Mouse (Mus musculus) heart, adult 2 months (tissue): ENCODE results near the gene Srgap3. TPM values are rescaled to one million over a fixed set of nuclear protein-coding genes. Genes with fewer than 3 reads are reported as not detected.

Experiments used
- DNase-seq, 2 experiments: peaks; one replicate each; pipeline ENCODE4 v3.0.0; 2021
- H3K27ac ChIP-seq: fragments of 200-600 bp; 2 replicates; pipeline ENCODE4 v1.8.1; 2022
- H3K27me3 ChIP-seq: fragments of 200-500 bp; 2 replicates; pipeline ENCODE4 v1.6.1; 2012; ENCODE audit warnings: mild to moderate bottlenecking, low read length, inconsistent platforms, mixed read lengths; ENCODE audit not compliant: control insufficient read depth, insufficient read depth
- H3K36me3 ChIP-seq: fragments of 200-500 bp; 2 replicates; pipeline ENCODE4 v1.6.1; 2012; ENCODE audit warnings: low read length, inconsistent platforms; ENCODE audit not compliant: control insufficient read depth, insufficient read depth
- H3K4me1 ChIP-seq: fragments of 200-500 bp; 2 replicates; pipeline ENCODE4 v1.6.1; 2011; ENCODE audit warnings: low read length; ENCODE audit not compliant: control insufficient read depth, insufficient read depth
- H3K4me3 ChIP-seq: fragments of 200-600 bp; 2 replicates; pipeline ENCODE4 v1.8.1; 2022
- H3K79me2 ChIP-seq: fragments of 200-500 bp; replicated peaks from 2 replicates; pipeline ENCODE4 v1.6.1; 2012; ENCODE audit warnings: mild to moderate bottlenecking, inconsistent platforms, low read length, moderate library complexity, mixed read lengths; ENCODE audit not compliant: control insufficient read depth, insufficient read depth
- H3K9ac ChIP-seq: fragments of 200-500 bp; 2 replicates; pipeline ENCODE4 v1.6.1; 2012; ENCODE audit warnings: low read depth, mild to moderate bottlenecking, control low read depth, inconsistent platforms, low read length, mixed read lengths
- CTCF ChIP-seq: fragments of 200-600 bp; IDR thresholded peaks from 2 replicates; pipeline ENCODE4 v1.8.1; 2022; ENCODE audit warnings: antibody characterized with exemption, mild to moderate bottlenecking, moderate library complexity
- EP300 ChIP-seq: fragments of 200-500 bp; IDR thresholded peaks from 2 replicates; pipeline ENCODE4 v1.6.1; 2011; ENCODE audit warnings: low read depth, low read length, control low read depth; ENCODE audit not compliant: insufficient read depth
- POLR2A ChIP-seq: fragments of 200-500 bp; IDR thresholded peaks from 2 replicates; pipeline ENCODE4 v1.6.1; 2011; ENCODE audit warnings: mild to moderate bottlenecking, low read depth, low read length, control low read depth; ENCODE audit not compliant: insufficient read depth
- WGBS: fragments of 180-500 bp; shearing (Covaris S2); methylation state at CpG from one replicate; pipeline ENCODE4 v1.1.7; 2018; 5-methylcytosine and 5-hydroxymethylcytosine counted together
- intact Hi-C: fragments of 180-260 bp; cut with DNase I; formaldehyde crosslinking; loops from one replicate; pipeline ENCODE4 v1.15.1; 2025
- polyA plus RNA-seq: library from polyadenylated mRNA; depleted of rRNA; stranded (reverse); fragments of >200 nt; gene quantifications from 2 replicates; pipeline ENCODE4 v1.2.3, GENCODE M21; 2012
- total RNA-seq, 2 experiments: library from RNA; stranded (reverse); gene quantifications; 2 replicates each; pipeline ENCODE4 v1.2.3; 2021

The Srgap3 gene
- total and polyA plus RNA-seq, 3 experiments, result 0.42 to 1.4 (median 0.61) TPM

DNA sequence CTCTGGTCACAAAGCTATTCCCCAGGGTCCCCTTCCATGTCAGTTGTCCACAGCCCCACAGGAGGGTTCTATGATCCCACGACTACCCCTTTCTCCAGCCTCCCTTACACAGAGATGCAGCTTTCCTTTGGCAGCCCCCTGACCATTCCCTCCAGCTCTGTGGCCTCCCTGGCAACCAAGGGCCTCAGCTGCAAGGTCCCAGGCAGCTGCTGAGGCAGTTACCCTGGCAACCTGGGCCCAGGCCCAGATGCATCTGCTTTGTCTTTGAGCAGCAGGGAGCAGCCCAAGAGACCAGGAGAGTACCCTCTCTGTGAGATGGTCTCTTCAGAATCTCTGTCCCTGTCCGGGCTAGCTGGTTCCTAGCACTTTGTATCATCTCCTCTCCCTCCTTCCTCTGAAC lies 108.2 kb downstream of the Srgap3 start:
- TF ChIP-seq POLR2A (no peak), EP300 (no peak), CTCF (no peak)
- H3K27ac ChIP-seq, result no peak overlapping the region
- no peak for DNase-seq
- 74% methylated on average over 2 of the region's 2 CpGs for WGBS
- intact Hi-C loops, result no loop called here
- H3K79me2 ChIP-seq, result no peaks in the 10 kb centered on the region
- H3K4me1 ChIP-seq, result peaks cover 2% of the 10 kb centered on the region
- H3K27me3 ChIP-seq, result no peaks in the 10 kb centered on the region
- no peaks in the 10 kb centered on the region for H3K36me3 ChIP-seq
- H3K4me3 ChIP-seq, result no peak overlapping the region
- no peak overlapping the region for H3K9ac ChIP-seq

DNA sequence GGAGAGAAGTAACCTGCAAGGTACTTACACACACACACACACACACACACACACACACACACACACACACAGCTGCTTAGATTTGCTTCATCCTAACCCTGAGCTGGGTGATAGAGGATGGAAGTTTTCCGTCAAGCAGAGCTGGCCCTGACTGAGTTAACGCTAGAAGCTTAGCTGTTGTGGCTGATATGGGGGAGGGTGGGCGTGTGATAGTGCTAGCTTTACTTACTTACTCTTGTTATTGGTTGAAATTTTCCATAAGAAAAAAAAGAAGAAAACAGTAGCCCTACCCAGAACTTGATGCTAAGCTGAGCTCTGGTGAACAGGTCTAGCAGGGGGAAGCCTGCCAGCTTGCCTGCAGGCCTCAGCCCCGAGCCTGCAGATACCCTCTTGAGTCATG lies 110.4 kb downstream of the Srgap3 start:
- no peak overlapping the region for H3K4me3 ChIP-seq
- no peaks in the 10 kb centered on the region for H3K36me3 ChIP-seq
- 63% methylated on average over 4 of the region's 4 CpGs for WGBS
- H3K27ac ChIP-seq, result no peak overlapping the region
- no peak for TF ChIP-seq CTCF
- no peak for TF ChIP-seq POLR2A
- peaks cover 2% of the 10 kb centered on the region for H3K4me1 ChIP-seq
- no peak for DNase-seq
- no peaks in the 10 kb centered on the region for H3K79me2 ChIP-seq
- intact Hi-C loops, result no loop called here
- peaks cover 2% of the 10 kb centered on the region; the same call in 1 of the 2 replicates for H3K27me3 ChIP-seq
- H3K9ac ChIP-seq, result no peak overlapping the region

DNA sequence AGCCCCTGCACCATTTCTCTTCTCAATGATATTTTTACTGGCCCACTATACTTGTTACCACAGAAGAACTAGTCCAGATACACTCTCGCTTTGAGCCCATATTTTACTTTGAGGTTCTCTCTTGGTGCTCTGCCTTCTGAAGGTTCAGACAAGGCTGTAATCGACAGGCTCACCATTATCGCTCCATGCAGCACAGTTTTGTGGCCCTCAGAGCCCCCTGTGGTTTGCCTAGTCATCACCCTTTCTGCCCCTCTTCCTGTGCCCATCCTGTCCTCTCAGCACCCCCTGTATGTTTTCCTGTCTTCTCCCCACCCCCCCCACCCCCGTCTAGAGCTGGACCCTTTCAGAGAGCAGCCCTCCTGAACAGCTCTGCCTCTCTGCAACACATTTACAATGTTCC lies 111.7 kb downstream of the Srgap3 start:
- H3K36me3 ChIP-seq, result no peaks in the 10 kb centered on the region
- H3K9ac ChIP-seq, result no peak overlapping the region
- intact Hi-C loops, result no loop called here
- H3K4me3 ChIP-seq, result no peak overlapping the region
- 67% methylated on average over 4 of the region's 4 CpGs for WGBS
- H3K79me2 ChIP-seq, result no peaks in the 10 kb centered on the region
- TF ChIP-seq EP300, result no peak
- no peak overlapping the region for H3K27ac ChIP-seq
- H3K4me1 ChIP-seq, result no peaks in the 10 kb centered on the region; the same call in 1 of the 2 replicates
- peaks cover 2% of the 10 kb centered on the region; the same call in 1 of the 2 replicates for H3K27me3 ChIP-seq
- no peak for DNase-seq

DNA sequence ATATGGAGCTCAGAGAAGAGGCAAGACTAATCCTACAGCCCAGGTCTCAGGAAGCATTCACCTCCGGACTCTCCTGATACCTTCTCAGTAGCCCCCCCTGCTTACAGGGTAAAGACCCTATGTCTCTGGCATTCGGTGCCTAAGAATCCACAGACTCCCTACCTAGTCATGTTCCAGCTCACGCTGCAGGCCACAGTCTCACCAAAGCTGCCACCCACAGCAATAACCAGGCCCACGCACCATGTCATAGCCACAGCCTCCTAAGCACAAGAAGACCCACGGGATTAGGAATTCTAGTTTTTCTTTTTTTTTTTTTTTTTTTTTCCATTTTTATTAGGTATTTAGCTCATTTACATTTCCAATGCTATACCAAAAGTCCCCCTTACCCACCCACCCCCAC lies 112.6 kb downstream of the Srgap3 start:
- no peak overlapping the region for H3K9ac ChIP-seq
- no peaks in the 10 kb centered on the region for H3K79me2 ChIP-seq
- intact Hi-C loops, result no loop called here
- no peak overlapping the region for H3K4me3 ChIP-seq
- no peak for TF ChIP-seq POLR2A
- TF ChIP-seq EP300, result no peak
- no peak for TF ChIP-seq CTCF
- no peak overlapping the region for H3K27ac ChIP-seq
- H3K27me3 ChIP-seq, result peaks cover 2% of the 10 kb centered on the region; the same call in 1 of the 2 replicates
- no peaks in the 10 kb centered on the region for H3K4me1 ChIP-seq
- 93% methylated on average over 5 of the region's 5 CpGs for WGBS
- no peaks in the 10 kb centered on the region for H3K36me3 ChIP-seq
- DNase-seq, result no peak

DNA sequence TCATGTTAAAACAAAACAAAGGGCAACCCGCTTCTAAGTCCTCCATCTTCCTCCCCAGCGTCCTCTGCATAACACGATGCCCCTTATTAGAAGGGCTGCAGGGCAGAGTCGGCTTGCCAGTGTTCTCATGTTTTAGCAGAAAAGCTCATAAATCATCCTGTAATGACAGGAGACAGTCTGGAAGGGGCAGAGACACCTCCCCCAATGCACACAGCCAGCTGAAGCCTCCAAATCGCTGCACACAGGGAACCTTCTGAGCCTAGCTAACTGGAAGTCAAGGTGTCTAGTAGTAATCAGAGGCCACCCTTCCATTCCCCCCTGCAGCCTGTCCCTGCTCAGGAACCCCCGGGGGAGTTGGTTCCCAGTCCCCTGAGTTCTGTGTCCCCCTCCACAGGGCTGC lies 113.3 kb downstream of the Srgap3 start:
- TF ChIP-seq CTCF, result no peak
- no peak for TF ChIP-seq POLR2A
- TF ChIP-seq EP300, result no peak
- H3K79me2 ChIP-seq, result no peaks in the 10 kb centered on the region
- no peak overlapping the region for H3K4me3 ChIP-seq
- 61% methylated on average over 6 of the region's 6 CpGs for WGBS
- no peaks in the 10 kb centered on the region for H3K36me3 ChIP-seq
- intact Hi-C loops, result no loop called here
- no peak for DNase-seq
- H3K27ac ChIP-seq, result no peak overlapping the region
- H3K9ac ChIP-seq, result no peak overlapping the region
- peaks cover 2% of the 10 kb centered on the region; the same call in 1 of the 2 replicates for H3K27me3 ChIP-seq
- no peaks in the 10 kb centered on the region for H3K4me1 ChIP-seq

DNA sequence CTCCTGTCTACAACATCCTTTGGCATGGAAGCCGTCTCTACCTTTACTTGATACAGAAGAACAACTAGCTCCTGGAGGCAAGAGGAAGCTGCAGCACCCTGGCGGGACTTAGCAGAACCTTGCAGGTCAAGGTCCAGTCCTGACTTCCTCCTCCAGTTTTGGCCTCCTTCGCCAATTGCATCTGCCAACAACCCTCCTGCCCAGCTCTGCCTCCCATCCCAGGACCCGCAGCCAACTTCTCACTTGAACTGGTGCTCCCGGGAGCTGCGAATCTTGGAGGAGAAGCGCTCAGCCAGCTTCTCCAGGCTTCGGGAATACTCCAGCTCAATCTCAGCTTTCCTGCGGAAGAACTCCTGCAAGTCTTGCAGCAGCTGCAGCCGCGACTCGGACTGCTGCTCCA lies 117.9 kb downstream of the Srgap3 start:
- Histone ChIP-seq H3K27me3 (peaks cover 2% of the 10 kb centered on the region; the same call in 1 of the 2 replicates), H3K4me3 (no peak overlapping the region), H3K9ac (no peak overlapping the region), H3K36me3 (no peaks in the 10 kb centered on the region), H3K4me1 (no peaks in the 10 kb centered on the region), H3K27ac (no peak overlapping the region), H3K79me2 (no peaks in the 10 kb centered on the region)
- intact Hi-C loops, result no loop called here
- 59% methylated on average over 12 of the region's 12 CpGs for WGBS
- no peak for DNase-seq
- TF ChIP-seq EP300 (no peak), POLR2A (no peak), CTCF (no peak)
